Mouse (Mus musculus): Measurements from ENCODE around the gene Cela3a.
"Not testable (repeated sequence)": the region's sequence is repeated elsewhere in the genome, so short reads cannot be mapped to it uniquely, and the experiment has no call there.

Cela3a gene

DNA sequence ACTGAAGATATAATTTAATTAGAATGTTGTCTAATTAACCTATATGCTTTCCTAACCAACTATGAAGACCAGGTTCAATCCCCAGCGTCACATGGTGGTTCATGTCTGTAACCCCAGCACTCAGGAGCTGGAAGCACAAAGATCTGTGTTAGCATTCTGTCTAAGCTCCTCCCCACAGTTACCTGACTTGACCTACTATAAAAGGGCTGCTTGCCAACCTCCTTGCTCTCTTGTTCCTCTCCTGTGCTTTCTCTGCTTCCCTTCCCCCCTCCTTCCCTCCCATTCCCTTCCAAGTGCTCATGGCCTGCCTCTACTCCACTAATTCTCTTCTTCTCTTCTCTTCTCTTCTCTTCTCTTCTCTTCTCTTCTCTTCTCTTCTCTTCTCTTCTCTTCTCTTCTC is 5.3 kb upstream of the Cela3a start:
- no peak for DNase-seq (ENCODE audit: low spot score in 2 of 2)

DNA sequence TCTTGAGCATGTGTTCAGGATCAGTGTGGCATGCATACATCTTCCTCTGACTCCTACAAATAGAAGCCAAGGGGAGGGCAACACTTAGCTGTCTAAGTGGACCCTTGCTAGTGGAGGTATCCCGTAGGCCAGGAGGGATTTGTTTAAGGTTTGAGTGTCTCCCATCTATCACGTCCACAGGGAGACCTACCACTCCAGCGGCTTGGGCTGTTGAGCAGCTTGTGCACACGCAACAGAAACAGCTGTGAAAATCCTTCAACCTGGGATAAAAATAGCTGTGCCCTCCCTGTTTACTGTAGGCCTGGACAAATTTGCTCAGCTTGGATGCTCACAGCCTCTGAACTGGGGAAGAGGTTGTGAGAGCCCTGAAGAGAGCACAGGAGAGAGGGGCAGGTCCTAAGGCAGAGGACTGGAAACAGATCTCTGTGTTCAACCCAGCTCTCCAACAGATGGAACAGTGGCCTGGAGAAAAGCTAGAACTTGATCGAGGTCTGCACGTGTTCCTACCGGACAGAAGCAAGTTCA is 2.7 kb upstream of the Cela3a start:
- not testable (repeated sequence) for DNase-seq (ENCODE audit: low spot score in 2 of 2)

DNA sequence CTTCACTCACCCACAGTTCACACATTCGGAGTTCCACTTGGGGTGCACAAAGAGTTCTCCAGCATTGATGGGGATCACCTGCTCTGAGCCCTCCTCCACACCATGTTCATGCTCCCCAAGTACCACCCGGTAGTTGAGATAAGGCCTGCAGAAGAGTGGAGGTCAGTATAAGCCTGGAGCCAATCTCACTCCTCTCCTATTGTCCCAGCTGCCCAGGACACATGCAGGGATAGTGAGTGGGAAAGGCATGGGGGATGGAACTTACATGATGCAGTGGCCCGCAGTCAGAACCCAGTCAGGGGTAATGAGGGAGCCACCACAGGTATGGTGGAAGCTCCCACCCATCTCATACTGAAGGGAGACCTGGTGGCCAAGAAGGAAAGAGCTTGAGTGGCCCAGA is 4.0 kb downstream of the Cela3a start:
- DNase-seq (ENCODE audit: low spot score in 2 of 2), result no peak

DNA sequence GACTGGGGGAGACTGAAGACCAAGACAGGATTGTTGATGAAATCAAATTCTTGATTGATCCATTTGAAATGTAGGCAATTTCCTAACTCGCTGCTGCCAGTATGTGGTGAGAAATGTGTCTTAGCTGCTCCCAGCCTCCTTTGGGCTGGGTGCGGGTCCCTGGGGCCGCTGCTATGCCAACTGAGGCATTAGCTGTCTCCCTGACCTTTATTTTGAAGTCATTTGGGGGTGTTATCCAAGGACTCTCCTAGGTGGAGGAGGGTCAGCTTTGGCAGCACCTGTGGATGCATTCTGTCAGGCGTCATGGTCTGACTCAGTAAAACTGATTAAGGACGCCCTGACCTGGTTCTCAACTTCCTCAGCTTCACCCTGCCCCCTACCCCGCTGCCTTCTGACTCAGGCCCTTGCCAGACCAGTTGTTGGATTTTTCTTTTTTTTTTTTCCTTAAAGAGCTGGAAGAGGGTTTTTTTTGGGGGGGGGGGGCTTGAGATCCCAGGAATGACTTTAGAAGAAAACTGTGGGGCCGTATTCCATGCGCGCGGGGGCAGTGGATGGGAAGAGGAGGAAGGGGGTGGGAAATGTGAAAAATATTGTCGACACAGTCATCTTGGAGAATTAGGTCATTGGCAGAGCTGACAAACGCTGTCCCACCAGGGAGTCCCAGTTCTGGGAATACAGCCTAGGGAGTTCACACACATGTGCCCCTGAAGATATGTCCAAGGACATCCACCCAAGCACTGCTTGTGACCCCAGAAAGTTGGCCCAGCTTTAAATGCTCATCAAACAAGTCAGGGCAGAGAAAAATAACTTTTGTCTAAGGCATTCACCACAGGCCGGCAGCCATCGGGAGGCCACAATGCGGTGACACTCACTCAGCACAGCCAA is 12.7 kb downstream of the Cela3a start:
- peak; percentile 44 to 76 for DNase-seq (ENCODE audit: low spot score in 2 of 2)

DNA sequence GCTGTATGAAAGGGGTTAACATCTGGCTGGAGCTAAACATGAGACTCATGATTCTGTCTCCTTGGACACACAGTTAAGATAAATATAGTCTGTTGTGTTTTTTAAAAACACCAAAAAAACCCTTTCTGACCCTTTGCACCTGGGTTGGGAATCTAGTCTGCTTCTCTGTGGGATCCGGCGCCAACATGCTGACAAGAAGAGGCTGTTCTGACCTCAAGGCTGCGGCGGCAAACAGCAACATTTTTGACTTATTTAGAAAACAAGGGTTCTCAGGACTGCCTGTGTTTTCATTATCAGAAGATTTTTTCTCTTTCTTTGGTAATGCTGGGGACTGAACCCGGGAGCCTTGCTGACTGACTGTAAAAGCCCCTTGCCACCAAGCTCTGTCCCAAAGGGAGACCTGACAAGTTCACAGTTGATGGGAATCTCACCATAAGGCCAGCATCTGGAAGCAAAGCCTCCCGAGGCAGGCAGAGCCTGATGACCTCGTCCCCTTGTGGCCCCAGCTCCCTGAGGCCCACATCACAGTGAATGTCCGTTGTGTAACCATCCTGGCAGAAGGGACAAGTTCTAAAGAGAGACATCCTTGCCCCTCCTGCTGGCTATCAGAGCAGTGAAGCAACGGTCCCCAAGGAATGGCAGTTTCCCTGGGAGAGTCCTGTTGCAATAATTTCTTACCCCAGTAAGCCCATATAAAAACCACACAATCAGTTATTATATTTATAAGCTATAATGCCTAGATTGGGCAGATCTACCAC is 16.0 kb downstream of the Cela3a start:
- DNase-seq (ENCODE audit: low spot score in 2 of 2), result peak in 1 of 2 experiments; percentile 64

DNA sequence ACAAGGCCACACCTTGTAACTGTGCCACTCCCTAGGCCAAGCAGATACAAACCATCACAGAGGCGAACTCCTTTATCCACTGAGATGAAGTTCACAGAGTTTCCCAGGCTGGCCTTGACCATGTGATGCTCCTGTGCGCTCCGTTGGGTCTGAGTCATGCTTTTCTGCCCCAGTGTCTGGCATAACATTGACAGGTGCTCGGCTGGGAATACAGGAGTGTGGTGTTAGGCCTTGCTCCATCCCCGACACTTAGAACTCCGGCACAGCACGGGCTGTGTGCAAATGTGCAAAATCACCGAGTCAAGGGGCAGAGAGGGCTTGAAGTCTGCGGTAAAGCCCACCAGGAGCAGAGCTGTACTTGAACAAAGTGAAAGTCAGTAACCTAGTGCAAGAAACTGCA is 16.7 kb downstream of the Cela3a start:
- DNase-seq (ENCODE audit: low spot score in 2 of 2), result no peak

DNA sequence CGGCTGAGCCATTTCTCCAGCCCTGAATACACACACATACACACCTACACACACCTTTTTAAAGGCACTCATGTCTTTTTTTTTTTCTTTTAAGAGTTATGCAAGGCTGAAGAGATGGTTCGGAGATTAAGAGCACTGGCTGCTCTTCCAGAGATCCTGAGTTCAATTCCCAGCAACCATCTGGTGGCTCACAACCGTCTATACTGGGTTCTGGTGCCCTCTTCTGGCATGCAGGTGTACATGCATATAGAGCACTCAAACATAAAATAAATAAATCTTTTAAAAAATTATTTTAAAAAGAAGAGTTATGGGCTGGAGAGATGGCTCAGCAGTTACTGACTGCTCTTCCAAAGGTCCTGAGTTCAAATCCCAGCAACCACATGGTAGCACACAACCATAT is 18.3 kb downstream of the Cela3a start:
- no peak for DNase-seq (ENCODE audit: low spot score in 2 of 2)

DNA sequence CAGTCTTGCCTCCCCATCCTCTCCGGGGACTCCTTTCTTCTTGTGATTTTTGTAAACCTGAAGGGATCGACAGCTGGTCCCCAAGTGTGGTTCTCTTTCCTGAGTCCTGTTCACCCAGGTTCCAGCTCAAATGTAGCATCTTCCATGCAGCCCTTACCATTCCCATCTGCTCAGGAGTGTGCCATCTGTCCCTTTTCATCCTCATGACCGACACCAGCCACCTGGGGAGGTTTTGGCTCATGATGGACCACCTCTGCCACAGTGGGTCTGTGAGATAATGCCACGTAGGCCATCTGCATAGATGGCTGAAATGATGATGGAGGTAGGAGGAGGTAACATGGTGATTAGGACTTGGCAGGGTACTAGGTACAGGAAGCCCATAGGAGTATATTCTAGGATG is 19.4 kb downstream of the Cela3a start:
- DNase-seq (ENCODE audit: low spot score in 2 of 2), result no peak

DNA sequence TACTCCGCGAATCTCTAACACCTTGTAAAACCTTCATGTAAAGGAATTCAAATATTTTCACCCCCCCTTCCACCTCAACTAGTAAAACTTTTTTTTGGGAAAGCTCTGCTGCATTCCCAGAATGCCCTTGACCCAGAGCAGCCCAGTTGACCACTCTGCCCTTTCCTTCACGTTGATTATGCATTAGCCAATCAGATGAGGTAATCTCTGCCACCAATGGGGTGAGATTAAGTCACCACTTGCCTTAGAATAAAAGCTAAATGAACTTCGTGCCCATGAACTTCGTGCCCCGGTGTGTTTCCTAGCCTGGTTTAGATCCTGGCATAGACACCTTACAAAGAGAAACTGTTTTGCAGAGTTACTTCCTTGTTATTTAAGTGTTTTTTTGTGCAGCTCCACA is 20.6 kb downstream of the Cela3a start:
- DNase-seq (ENCODE audit: low spot score in 2 of 2), result no peak

DNA sequence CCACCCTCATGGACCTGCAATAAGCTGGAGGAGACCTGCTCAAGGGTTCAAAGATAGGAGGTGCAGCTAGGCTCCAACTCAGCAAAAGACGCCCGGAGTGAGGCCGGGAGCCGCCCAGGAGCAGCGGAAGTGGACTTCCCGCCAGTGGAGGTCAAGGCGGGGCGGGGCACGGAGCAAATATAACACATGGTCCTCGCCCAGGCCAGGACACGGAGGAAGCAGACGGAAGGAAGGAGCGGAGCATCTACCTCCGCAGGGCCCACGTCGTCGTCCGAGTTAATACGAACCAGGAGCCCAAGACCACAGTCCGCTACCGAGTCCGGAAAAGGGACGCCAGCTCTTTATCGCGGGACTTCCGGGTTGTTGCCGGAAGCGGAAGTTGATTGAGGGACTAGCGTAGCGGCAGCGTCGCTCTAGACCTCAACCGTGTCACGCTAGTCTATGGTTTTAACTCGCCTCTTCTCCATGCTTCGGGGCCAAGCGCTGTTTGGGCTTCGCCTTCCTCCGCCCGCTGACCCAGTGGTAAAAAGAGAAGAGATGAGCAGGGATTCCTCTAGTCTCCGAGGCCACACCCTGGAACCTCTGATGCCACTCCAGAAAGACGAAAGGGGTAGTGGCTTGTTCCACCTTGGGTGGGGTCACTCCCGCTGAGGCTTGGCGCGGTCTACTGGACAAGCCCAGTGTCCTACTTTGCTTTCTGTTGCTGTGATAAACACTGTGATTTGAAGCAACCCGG is 21.4 kb downstream of the Cela3a start:
- peak; percentile 85 to 86 for DNase-seq (ENCODE audit: low spot score in 2 of 2)

DNA sequence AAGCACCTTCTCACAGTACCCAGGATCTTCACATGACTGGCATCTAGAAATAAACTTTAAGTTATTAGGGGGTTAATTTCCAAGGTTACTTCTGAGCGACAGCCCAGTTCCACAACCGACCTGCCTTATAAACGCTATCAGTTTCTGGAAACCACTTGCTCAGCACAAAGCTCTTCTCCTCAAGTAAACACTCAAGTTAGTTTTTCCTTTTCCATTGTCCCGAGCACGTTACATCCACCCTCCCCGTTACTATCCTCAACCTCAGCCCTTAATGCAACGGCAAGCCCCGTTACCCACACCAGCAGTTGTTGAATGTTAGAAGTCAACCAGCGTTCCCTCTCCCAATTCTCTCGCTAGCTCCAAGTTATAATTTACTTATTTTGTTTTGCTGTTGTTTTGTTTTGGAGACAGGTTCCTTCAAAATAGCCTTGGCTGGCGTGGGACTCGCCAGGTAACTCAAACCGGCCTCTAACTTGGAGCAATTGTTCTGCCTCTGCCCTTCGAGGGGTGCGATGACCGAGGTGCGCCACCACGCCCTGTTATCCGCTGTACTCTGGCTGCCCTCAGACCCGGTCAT is 22.0 kb downstream of the Cela3a start:
- no peak for DNase-seq (ENCODE audit: low spot score in 2 of 2)

DNA sequence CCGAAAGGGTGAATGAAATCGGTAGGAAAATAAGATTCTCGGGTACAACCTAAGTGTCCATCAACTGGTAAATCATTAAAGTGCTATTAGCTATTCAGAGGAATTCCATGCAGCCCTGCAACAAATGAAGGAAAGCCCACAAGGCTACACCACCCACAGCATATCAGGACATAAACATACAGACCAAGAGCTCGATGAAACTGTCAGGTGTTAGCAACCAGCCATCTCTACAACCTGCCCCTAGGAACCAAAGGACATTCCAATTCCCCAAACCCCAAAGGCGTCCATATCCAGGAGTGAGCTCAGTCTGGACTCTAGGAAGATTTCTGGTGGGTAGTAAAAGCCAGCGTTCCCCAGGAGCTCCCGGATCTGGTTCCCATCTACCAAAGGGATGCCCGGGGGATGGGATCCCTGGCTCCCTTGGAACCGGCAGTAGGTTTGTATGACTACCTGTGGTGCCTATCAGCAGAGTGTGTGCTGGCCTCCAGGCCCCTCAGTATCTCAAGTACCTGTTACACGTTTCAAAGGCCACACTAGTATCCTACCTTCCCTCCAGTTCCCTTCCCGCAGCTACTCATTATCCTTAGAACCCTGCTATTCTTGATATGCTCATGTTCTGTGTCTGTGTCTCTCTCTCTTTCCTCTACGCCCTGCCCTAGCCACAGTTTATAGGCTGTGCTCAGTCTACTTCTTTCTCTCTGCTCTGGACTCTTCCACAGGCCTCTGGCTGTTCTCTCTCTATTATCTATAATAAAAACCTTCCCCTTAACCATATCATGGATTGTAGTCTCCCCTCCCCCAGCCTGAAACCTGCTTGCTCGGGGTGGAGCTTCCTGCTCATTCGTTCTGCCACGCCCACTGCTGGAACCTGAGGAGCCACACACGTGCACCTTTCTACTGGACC is 28.6 kb downstream of the Cela3a start:
- DNase-seq (ENCODE audit: low spot score in 2 of 2), result no peak

DNA sequence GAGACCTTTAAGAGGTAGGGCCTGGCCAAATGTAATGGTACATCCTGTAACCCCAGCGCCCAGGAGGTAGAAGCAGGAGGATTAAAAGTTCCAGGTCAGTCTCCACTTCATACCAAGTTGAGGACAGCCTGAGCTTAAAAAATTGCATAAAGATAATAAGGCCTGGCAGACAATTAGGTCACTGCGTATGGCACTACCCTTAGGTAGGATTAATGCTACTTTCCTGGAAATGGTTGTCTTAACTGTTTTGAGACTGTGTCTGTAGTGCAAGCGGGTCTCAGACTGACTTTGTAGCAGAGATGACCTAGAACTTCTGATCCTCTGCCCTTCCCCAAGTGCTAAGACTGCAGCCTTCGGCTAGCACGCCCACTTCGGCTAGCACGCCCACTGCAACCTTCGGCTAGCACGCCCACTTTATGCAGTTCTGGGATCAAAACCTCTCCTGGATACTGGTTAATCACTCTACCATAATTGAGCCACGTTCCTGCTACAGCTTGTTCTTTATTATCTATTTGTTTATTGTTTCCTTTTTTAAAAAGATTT is 29.8 kb downstream of the Cela3a start:
- no peak for DNase-seq (ENCODE audit: low spot score in 2 of 2)

DNA sequence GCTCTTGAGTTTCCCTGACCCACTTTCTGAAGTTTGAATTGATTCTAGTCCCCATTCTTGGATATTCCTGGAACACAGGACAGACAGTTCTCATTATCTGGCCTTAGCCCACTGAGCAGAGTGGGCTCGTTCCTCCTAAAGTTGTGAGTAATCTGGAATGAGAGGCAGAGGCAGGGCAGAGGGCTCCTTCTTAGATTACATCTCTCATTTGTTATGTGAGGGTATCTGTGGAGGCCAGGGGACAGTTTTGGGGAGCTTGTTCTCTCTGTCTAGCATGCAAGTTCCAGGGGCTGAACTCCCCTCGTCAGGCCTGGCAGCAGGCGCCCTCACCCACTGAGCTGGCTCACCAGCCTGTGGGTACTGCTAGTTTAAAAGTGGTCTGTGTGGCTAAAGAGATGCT is 30.5 kb downstream of the Cela3a start:
- no peak for DNase-seq (ENCODE audit: low spot score in 2 of 2)

DNA sequence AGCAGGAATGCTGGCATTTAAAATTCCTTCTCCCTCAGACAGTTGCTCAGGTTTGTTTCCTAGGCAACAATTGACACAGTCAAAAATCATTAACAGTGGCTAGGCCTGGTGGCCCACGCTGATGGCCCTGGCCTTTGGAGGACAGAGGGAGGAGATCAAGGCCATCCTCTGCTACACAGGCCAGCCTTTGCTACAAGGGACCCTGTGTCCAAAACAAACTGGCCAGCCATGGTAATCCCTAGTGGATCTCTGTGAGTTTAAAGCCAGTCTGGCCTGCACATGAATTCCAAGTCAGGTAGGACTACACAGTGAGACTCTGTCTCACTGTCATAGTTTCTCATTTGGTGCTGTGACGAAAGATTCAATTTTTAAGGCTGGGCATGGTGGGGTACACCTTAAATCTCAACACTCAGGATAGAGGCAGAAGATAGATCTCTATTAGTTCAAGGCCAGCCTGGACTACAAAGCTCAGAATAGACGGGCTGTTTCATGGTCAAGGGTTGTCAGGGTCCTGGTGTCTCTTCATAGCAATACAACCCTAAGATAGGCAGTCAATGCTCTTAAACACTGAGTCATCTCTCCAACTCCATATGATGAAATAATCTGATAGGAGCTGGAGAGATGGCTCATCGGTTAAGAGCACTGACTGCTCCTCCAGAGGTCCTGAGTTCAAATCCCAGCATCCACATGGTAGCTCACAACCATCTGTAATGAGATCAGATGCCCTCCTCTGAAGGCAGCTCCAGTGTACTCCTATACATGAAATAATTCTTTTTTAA is 31.9 kb downstream of the Cela3a start:
- DNase-seq (ENCODE audit: low spot score in 2 of 2), result no peak

DNA sequence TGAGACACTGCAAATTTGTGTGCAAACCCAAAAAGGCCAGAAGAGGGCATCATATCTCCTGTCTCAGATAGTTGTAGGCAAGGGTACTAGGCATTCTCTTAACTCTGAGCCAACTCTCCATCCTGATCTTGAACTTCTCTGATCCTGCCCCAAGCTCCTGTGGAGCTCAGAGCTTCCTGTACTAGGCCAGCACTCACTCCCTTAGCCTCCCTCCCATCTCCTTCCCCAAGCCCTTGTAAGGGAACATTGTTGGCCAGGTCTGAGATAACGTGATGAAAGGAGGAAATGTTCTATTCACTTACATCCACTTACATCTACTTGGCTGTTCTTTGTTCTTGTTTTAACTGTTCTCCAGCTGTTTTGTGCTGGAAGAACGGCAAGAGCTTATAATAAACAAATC is 32.8 kb downstream of the Cela3a start:
- no peak for DNase-seq (ENCODE audit: low spot score in 2 of 2)

DNA sequence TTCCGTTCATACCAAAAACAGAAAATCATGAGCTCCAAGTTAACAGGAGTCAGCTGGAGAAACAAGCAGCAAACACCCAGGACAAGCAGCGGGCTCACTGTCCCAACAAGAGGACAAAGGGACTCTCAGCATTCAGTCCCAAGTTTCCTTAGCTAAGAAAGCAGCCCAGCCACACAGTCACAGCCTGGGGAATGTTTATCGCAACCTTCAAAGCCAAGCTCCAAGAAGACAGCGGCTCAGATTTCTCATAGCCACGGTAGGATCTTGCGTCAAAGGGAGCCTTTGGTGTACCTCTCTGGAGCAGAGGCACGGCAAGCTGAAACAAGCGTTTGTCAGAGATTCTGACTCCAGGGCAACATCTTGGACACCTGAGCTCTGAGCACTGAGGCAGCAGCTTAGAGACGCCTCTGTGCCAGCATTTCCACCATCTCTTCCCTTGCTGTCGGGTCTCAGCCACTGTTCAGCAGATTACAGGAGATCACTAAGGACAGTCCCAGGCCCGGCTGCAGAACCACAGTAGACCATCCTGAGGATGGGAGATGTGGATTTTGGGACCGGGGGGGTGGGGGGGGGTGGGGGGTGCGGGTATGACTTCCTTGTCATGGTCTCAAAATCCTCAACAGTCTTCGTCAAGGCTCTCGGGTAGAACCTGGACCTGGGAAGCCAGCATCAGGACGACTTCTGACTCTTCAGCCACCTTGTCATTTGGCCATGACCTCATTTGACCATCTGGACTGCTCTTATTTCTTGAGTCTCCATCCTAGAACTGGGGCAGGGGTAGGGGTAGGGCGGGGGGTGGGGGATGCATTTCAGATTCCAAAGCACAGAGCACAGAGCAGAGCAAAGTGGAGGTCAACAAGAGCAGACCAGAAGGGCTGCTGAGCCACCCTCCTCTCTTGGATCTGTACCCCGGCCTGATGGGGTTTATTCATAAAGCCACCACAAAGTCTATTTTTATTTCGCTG is 34.0 kb downstream of the Cela3a start:
- DNase-seq (ENCODE audit: low spot score in 2 of 2), result no peak

DNA sequence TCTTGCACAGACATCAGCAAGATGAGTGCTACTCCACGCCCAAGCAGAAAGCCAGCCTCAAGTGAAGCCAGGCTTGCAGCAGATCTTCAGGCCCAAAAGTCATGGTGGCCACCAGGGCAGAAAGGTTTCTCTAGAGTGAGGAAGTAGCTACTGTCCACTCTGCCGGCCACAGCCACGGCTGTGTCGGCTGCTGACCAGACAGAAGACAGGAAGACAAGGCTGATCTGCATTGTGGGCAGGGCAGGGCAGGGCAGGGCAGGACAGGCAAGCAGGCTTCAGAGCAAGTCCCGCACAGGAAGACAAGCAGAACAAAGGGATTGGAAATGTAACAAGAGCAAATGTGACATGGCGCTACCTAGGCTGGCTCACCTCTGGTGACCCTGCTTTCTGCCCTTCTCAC is 35.9 kb downstream of the Cela3a start:
- no peak for DNase-seq (ENCODE audit: low spot score in 2 of 2)
